Mouse (Mus musculus): Measurements from ENCODE around the gene Pla2g12b.

The Pla2g12b gene

DNA sequence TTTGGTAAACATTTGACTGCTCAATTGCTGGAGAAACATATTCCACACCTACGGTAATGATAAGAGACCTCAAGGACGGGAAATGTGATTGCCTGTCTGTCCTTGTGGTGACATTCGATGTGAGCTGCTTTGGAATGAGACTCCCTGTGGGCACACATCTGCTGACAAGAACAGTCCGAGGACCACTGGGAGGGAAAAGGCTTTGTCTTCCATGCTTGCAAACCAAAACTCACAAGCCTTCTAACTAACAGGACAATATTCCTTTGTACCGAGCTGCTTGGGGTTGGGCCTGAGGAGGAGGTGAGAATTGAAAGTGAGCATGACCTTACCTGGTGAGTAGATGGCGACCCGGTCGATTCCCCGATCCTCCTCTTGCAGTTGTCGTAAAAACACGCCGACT is 63.8 kb downstream of the Pla2g12b start:
- no peak for DNase-seq (ENCODE audit: extremely low spot score)

DNA sequence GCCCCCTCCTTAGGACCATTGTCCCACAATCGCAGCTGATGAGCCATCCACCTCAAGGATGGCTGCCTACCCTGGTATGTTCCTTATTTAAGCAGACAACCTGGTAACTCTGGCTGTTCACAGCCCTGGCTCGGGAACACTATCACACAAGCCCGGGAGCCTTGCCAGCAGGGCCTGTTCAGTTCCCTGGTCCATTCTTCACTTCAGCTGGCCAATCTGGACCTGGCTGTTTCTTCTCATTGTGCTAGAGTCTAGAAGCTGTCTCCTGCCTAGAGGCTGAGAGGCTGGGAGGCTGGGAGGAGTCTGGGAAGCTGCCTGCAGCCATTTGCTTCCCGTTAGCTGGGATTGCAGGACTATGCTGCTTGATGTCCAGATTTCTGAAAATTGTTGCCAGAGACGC is 67.0 kb downstream of the Pla2g12b start:
- DNase-seq (ENCODE audit: extremely low spot score) = no peak
